Mouse (Mus musculus) ES-E14 (cell line): ENCODE data around the gene Cdc16.

Experiments
- CHD2 ChIP-seq: IDR thresholded peaks from 2 replicates; pipeline ENCODE4 v1.6.1; 2014; ENCODE audit warnings: mild to moderate bottlenecking, low read depth, low read length, inconsistent platforms
- HCFC1 ChIP-seq: IDR thresholded peaks from 2 replicates; pipeline ENCODE4 v1.6.1; 2012; ENCODE audit warnings: low read length, inconsistent platforms, borderline replicate concordance; ENCODE audit not compliant: insufficient read depth
- ZNF384 ChIP-seq: IDR thresholded peaks from 2 replicates; pipeline ENCODE4 v1.6.1; 2012; ENCODE audit warnings: low read depth, low read length, inconsistent platforms

DNA sequence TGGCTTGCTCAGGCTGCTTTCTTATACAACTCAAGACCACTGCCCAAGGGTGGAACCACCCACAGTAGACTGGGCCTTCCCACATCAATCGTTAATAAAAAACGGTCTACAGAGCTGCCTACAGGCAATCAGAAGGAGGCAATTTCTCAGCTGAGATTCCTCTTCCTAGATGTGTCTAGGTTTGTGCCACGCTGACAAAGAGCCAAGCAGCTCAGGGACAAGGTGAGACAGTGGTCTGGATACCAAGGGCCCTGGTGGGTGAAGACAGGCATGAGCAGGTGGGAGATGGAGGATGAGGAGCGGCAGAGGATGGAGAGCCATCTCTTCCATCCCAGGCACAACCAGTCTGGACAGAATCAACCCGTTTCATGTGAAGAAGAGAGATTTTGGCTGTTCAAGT is 49.0 kb upstream of the Cdc16 start:
- TF ChIP-seq CHD2 (no peak), ZNF384 (no peak), HCFC1 (no peak)
